Mouse (Mus musculus) heart, embryonic 10.5 days (tissue): ENCODE results near the gene Lrrc74b. TPM values are rescaled to one million over a fixed set of nuclear protein-coding genes. Genes with fewer than 3 reads are reported as not detected.
"Not testable (repeated sequence)": the region's sequence is repeated elsewhere in the genome, so short reads cannot be mapped to it uniquely, and the experiment has no call there.

Source experiments
- DNase-seq: peaks from one replicate; pipeline ENCODE4 v3.0.0-alpha.2; 2017; ENCODE audit warnings: low spot score
- H3K27ac ChIP-seq: fragments of 300-500 bp; sonication (generic); 2 replicates; pipeline ENCODE4 v1.5.1; 2016; ENCODE audit warnings: mild to moderate bottlenecking
- H3K27me3 ChIP-seq: fragments of 300-500 bp; sonication (generic); 2 replicates; pipeline ENCODE4 v1.6.1; 2016; ENCODE audit warnings: mild to moderate bottlenecking; ENCODE audit not compliant: poor library complexity, insufficient read depth, severe bottlenecking
- H3K36me3 ChIP-seq: fragments of 300-500 bp; sonication (generic); 2 replicates; pipeline ENCODE4 v1.6.1; 2016; ENCODE audit warnings: mild to moderate bottlenecking, moderate library complexity
- H3K4me1 ChIP-seq: fragments of 300-500 bp; sonication (generic); 2 replicates; pipeline ENCODE4 v1.6.1; 2016; ENCODE audit warnings: mild to moderate bottlenecking
- H3K4me3 ChIP-seq: fragments of 300-500 bp; sonication (generic); 2 replicates; pipeline ENCODE4 v1.5.1; 2016; ENCODE audit warnings: mild to moderate bottlenecking, moderate library complexity
- H3K9me3 ChIP-seq: fragments of 300-500 bp; sonication (generic); 2 replicates; pipeline ENCODE4 v1.6.1; 2016; ENCODE audit warnings: mild to moderate bottlenecking, moderate library complexity
- WGBS: fragments of 180-500 bp; shearing (Covaris S2); methylation state at CpG from one replicate; pipeline ENCODE4 v1.1.7; 2016; 5-methylcytosine and 5-hydroxymethylcytosine counted together
- polyA plus RNA-seq: library from polyadenylated mRNA; unstranded; fragments of >200 nt; fragmentation: Nextera tagmentation; extraction: Ambion mirVana; gene quantifications from 2 replicates; pipeline ENCODE4 v1.2.1, GENCODE M21; 2016

Gene Lrrc74b
- polyA plus RNA-seq, 1 experiment from 2014 or later = 0.26 TPM

DNA sequence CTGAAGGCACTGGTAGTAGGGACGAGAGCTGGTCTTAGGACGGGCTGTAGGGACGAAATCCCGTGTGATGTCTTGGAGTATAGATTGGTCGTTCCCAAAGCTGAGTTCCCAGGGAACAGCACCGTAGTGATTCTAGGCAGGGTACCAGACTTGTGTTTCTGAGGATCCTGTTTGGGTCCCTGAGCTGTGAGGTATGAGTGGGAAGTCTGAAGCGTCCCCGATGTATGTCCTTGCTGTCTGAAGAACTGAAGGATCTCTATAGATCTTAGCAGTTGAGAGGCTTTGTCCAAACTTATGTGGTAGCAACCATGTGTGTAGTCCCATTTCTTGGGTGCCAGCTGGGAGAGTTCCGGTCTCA lies 51.8 kb downstream of the Lrrc74b start:
- no peak for DNase-seq
- H3K4me3 ChIP-seq = peak overlapping the region; percentile 86
- no peaks in the 10 kb centered on the region for H3K9me3 ChIP-seq
- 13% methylated on average over 9 of the region's 9 CpGs for WGBS
- peaks cover 13% of the 10 kb centered on the region for H3K4me1 ChIP-seq
- H3K27ac ChIP-seq = peak overlapping the region; percentile 95
- peaks cover 32% of the 10 kb centered on the region for H3K36me3 ChIP-seq
- peaks cover 13% of the 10 kb centered on the region; the same call in 1 of the 2 replicates for H3K27me3 ChIP-seq

DNA sequence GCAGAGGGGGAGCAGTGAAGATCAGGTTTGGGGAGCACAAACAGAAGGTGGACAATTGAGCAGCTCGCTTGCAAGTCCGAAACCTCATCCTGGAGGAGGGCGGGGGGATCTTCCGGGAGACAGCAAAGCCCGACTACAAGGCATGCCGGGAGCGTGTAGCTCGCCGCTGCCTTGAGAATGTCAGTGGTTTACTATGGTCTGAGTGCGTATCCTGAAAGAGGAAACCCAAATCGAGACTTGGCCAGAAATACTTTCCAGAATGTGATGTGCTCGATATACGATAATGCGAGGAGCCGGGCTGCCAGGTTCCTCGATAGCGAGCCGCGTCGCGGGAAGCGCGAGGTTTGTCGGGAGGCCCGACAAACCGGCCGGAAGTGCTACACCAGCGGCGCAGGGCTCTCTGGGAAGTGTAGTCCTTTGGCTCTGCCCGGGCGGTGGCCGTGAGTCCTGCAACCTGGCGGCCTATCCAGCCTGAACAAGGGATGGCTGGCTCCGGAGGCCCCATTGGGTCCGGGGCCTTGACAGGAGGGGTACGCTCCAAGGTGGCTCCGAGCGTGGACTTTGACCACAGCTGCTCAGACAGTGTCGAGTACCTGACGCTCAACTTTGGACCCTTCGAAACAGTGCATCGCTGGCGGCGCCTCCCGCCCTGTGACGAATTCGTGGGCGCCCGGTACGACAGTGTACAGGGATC lies 52.4 kb downstream of the Lrrc74b start, which contains the start of gene Lztr1:
TSS of gene Lztr1 (plus strand) at position 143 of the 694 bp plus-strand sequence.
- peak; percentile 97 for DNase-seq
- WGBS = under 1% methylated on average over 50 of the region's 50 CpGs
- Histone ChIP-seq H3K9me3 (no peaks in the 10 kb centered on the region), H3K27me3 (peaks cover 15% of the 10 kb centered on the region; the same call in 1 of the 2 replicates), H3K27ac (peak within 1 kb of the TSS; percentile 95), H3K4me3 (peak within 1 kb of the TSS; percentile 86), H3K4me1 (peaks cover 13% of the 10 kb centered on the region), H3K36me3 (peaks cover 27% of the 10 kb centered on the region)

DNA sequence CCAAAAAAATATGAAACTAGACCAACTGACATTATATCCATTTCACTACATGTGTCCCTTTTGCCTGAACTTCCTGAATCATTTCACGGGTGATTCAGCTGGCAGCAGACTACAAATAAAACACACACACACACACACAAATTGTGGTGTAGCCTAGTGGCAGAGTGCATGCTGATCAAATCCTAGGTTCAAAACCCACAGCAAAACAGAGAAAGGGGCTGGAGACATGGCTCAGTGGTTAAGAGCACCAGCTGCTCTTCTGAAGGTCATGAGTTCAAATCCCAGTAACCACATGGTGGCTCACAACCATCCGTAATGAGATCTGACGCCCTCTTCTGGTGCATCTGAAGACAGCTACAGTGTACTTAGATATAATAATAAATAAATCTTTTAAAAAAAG lies 53.0 kb downstream of the Lrrc74b start:
- Histone ChIP-seq H3K27ac (peak overlapping the region; percentile 95), H3K27me3 (peaks cover 22% of the 10 kb centered on the region; the same call in 1 of the 2 replicates), H3K4me3 (peak overlapping the region; percentile 86), H3K4me1 (peaks cover 13% of the 10 kb centered on the region), H3K36me3 (peaks cover 20% of the 10 kb centered on the region)
- DNase-seq, H3K9me3 ChIP-seq: not testable (repeated sequence)
- 30% methylated on average over 3 of the region's 3 CpGs for WGBS

DNA sequence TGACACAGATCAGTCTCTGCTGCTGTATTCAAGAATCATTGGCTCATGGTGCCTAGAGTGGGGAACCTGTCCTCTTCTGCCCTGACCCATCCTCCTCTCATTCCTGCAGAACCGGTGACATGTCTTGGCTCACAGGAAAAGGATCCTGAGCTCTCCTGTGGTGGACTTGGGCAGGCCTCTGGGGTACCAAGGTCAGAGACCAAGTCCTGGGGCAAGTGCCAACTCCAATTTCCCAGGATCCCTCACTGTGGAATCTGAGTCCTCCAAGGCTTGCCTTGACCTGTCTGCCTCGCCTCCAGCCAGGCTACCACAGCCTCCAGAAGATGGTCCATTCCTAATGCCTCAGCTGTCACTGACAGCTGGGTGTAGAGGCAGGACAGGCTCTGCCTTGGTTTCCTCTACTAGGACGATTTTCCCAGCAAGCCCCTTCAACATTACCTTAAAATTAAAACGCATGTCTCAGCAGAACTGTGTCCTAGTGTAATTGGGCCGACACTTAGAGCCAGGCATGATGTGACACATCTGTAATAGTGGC lies 54.0 kb downstream of the Lrrc74b start:
- H3K27ac ChIP-seq = no peak overlapping the region
- no peak overlapping the region for H3K4me3 ChIP-seq
- 81% methylated on average over 5 of the region's 5 CpGs for WGBS
- no peaks in the 10 kb centered on the region for H3K9me3 ChIP-seq
- H3K27me3 ChIP-seq = peaks cover 22% of the 10 kb centered on the region; the same call in 1 of the 2 replicates
- H3K4me1 ChIP-seq = peaks cover 20% of the 10 kb centered on the region
- H3K36me3 ChIP-seq = peaks cover 11% of the 10 kb centered on the region
- DNase-seq = no peak

DNA sequence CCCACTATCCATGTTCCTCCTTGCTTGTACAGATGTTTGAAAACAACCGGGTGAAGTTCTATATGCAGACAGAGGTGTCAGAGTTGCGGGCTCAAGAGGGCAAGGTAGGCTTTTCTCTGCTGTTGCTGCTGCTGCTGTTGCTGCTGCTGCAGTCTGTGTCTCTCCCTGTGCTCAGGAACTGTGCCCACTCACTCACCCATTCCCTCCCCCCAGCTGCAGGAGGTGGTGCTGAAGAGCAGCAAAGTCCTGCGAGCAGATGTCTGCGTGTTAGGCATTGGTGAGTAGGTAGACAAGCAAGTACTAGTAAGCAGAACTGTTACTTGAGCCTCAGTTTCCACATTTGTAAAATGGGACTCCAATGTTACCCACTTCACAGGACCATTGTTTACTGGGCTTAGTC lies 58.4 kb downstream of the Lrrc74b start:
- H3K36me3 ChIP-seq = no peaks in the 10 kb centered on the region
- no peak overlapping the region for H3K4me3 ChIP-seq
- DNase-seq = no peak
- 57% methylated on average over 4 of the region's 4 CpGs for WGBS
- peaks cover 22% of the 10 kb centered on the region; the same call in 1 of the 2 replicates for H3K27me3 ChIP-seq
- peaks cover 17% of the 10 kb centered on the region for H3K4me1 ChIP-seq
- peak overlapping the region; percentile 47 for H3K27ac ChIP-seq
- no peaks in the 10 kb centered on the region for H3K9me3 ChIP-seq

DNA sequence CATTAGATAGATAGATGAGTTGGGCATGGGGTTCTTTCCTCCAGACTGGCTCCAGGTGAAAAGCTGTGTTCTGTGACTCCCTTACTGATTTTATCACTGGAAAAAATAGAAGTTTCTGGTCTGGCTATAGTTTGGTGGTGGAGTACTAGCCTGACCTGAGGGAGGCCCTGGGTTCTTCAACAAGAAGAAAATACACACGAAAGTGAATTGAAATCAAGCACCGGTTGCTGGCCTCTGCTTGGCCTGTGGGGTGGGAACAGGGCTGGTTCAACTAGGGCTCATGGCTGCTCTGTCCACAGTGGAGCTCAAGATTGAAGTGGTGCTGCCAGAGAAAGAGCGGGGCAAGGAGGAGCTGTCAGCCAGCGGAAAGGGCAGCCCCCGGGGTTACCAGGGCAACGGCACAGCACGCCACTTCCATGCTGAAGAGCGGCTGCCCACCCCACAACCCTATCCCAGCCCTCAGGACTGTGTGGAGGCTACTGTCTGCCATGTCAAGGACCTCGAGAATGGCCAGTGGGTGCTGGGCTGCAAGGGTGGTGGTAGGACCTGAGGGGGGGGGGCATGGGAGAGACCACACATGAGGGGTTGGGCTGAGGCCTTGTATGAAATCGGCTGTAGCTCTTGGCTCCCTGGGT lies 61.7 kb downstream of the Lrrc74b start:
- no peaks in the 10 kb centered on the region for H3K9me3 ChIP-seq
- H3K4me3 ChIP-seq = no peak overlapping the region
- no peaks in the 10 kb centered on the region for H3K36me3 ChIP-seq
- 0 out of 2 replicates have a peak, but pooled peaks cover 8% of the 10 kb centered on the region for H3K27me3 ChIP-seq
- no peak overlapping the region for H3K27ac ChIP-seq
- peaks cover 23% of the 10 kb centered on the region for H3K4me1 ChIP-seq
- DNase-seq = no peak
- 36% methylated on average over 10 of the region's 10 CpGs for WGBS

DNA sequence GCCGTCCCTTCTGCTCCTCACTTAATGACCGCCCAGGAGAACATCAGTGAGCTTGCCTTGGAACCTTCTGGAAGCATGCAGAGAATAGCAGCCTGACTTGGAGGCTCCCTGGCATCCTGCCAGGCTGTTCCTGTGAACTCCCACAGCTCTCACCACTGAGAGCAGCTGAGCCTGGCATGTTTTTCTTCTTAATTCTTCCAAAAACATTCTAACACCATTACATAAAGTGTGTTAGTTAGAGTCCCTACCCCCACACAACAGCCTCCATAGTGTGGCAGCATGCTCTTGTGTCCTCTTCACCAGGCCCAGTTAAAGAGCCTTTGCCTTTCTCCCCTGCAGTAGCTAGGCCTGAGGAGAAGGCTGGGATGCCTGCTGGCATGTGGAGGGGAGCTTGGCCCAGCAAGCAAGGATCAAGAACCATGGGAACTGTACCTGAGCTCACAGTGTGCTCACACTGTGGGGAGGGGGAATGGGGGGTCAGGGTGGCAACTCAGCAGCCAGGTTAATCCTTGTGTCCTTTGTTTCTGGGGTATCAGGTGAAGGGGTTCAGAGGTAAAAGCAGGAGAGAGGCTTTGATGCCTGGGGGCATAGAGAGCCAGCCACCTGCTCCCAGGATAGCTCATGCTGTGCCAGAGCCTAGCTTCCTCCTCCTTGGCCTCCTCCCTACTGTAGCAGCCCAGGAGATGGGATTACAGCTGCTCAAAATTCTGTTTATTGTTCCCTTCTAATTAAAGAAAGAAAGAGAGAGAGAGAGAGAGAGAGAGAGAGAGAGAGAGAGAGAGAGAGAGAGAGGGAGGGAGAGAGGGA lies 64.3 kb downstream of the Lrrc74b start:
- 55% methylated on average over 2 of the region's 2 CpGs for WGBS
- H3K27ac ChIP-seq = no peak overlapping the region; the same call in 1 of the 2 replicates
- H3K4me1 ChIP-seq = peaks cover 17% of the 10 kb centered on the region
- no peaks in the 10 kb centered on the region for H3K9me3 ChIP-seq
- H3K36me3 ChIP-seq = no peaks in the 10 kb centered on the region
- no peak overlapping the region for H3K4me3 ChIP-seq
- no peak for DNase-seq
- H3K27me3 ChIP-seq = peaks cover 15% of the 10 kb centered on the region

Other genes with a start within 250 kb of the Lrrc74b start
- 1.3 and 20.4 TPM in 2 replicates for gene Serpind1, start 229.9 kb downstream of the Lrrc74b start, polyA plus RNA-seq
- 12.3 and 13.6 TPM in 2 replicates for gene Snap29, start 155.3 kb downstream of the Lrrc74b start, polyA plus RNA-seq
- gene Pi4ka, start 154.9 kb downstream of the Lrrc74b start, polyA plus RNA-seq = 33.6 and 40.8 TPM in 2 replicates
- gene Crkl, start 109.3 kb downstream of the Lrrc74b start, polyA plus RNA-seq = 52.6 and 68.9 TPM in 2 replicates
- 0.71 and 0.97 TPM in 2 replicates for gene Aifm3, start 71.6 kb downstream of the Lrrc74b start, polyA plus RNA-seq
- gene Lztr1, start 52.6 kb downstream of the Lrrc74b start, polyA plus RNA-seq = 60.0 and 69.8 TPM in 2 replicates
- gene Thap7, start 30.1 kb downstream of the Lrrc74b start, polyA plus RNA-seq = 40.8 and 48.4 TPM in 2 replicates
- 0.39 and 0.73 TPM in 2 replicates for gene P2rx6, start 638 bp upstream of the Lrrc74b start, polyA plus RNA-seq
- 3.3 and 8.5 TPM in 2 replicates for gene Slc7a4, start 22.0 kb upstream of the Lrrc74b start, polyA plus RNA-seq
- 39.1 and 44.2 TPM in 2 replicates for gene Smpd4, start 58.1 kb upstream of the Lrrc74b start, polyA plus RNA-seq
- gene Ccdc74a, start 85.2 kb upstream of the Lrrc74b start, polyA plus RNA-seq = 4.4 and 5.8 TPM in 2 replicates
- 45.4 and 48.0 TPM in 2 replicates for gene Med15, start 171.6 kb upstream of the Lrrc74b start, polyA plus RNA-seq
- gene Klhl22, start 198.4 kb upstream of the Lrrc74b start, polyA plus RNA-seq = 47.2 and 55.4 TPM in 2 replicates
- 7.0 and 12.9 TPM in 2 replicates for gene Scarf2, start 236.0 kb upstream of the Lrrc74b start, polyA plus RNA-seq